Mouse (Mus musculus): ENCODE data around the gene Mars. TPM values are rescaled to one million over a fixed set of nuclear protein-coding genes. Genes with fewer than 3 reads are reported as not detected.

Gene Mars
- polyA plus RNA-seq, 1 experiment: 65.8 TPM

- no peak for TF ChIP-seq CTCF (IDR thresholded peaks at IDR 0.05; ENCODE audit: borderline replicate concordance, control insufficient read depth, extremely low read depth, insufficient read depth, low read length, poor library complexity)
- TF ChIP-seq POLR2A (IDR thresholded peaks at IDR 0.05; ENCODE audit: control insufficient read depth, extremely low read depth, insufficient read depth, low read length, poor library complexity): no peak
- H3K27me3 ChIP-seq (ENCODE audit: control insufficient read depth, insufficient read depth, low read length): no peaks in the 10 kb centered on the region; the same call in 1 of the 2 replicates
- H3K4me1 ChIP-seq (replicated peaks; ENCODE audit: control insufficient read depth, insufficient read depth, low read length): no peaks in the 10 kb centered on the region
- H3K27ac ChIP-seq (ENCODE audit: control insufficient read depth, insufficient read depth, low read length): no peak overlapping the region
- peaks cover 27% of the 10 kb centered on the region for H3K36me3 ChIP-seq (ENCODE audit: control insufficient read depth, insufficient read depth, low read length)
- 98% methylated on average over 11 of the region's 11 CpGs for WGBS
- no peak for DNase-seq
- H3K4me3 ChIP-seq (ENCODE audit: control insufficient read depth, insufficient read depth, low read length): no peak overlapping the region
Measured at GRCm38 (mm10) chr10:127274261-127275022, 37.1 kb downstream of the Mars start.

DNA sequence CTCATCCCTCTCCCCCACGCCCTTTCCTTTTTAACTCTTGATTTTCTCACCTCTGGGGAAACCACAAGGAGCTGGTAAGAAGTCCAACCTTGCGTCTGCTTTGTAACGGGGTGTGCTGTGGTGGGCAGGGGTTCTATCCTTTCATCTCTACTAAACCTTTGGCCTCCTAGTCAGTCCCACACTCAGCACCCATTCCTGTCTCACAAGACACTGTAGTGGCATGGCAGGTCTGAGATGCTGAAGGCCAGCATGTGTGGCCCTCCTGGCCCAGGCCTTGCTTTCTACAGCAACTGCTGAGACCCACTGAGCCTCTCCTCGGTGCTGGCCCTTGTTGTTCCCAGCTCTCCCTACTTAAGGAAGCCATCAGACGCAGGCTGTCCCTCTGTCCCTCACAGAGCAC lies 39.2 kb downstream of the Mars start:
- 88% methylated on average over 5 of the region's 5 CpGs for WGBS
- H3K4me1 ChIP-seq (replicated peaks; ENCODE audit: control insufficient read depth, insufficient read depth, low read length): peaks cover 1% of the 10 kb centered on the region
- TF ChIP-seq CTCF (IDR thresholded peaks at IDR 0.05; ENCODE audit: borderline replicate concordance, control insufficient read depth, extremely low read depth, insufficient read depth, low read length, poor library complexity) (no peak), POLR2A (IDR thresholded peaks at IDR 0.05; ENCODE audit: control insufficient read depth, extremely low read depth, insufficient read depth, low read length, poor library complexity) (no peak)
- H3K4me3 ChIP-seq (ENCODE audit: control insufficient read depth, insufficient read depth, low read length): no peak overlapping the region
- DNase-seq: no peak
- H3K36me3 ChIP-seq (ENCODE audit: control insufficient read depth, insufficient read depth, low read length): peaks cover 23% of the 10 kb centered on the region
- H3K27me3 ChIP-seq (ENCODE audit: control insufficient read depth, insufficient read depth, low read length): no peaks in the 10 kb centered on the region; the same call in 1 of the 2 replicates
- H3K27ac ChIP-seq (ENCODE audit: control insufficient read depth, insufficient read depth, low read length): no peak overlapping the region

GRCm38 (mm10) chr10:127269884-127270283 lies 41.7 kb downstream of the Mars start:
- no peaks in the 10 kb centered on the region for H3K27me3 ChIP-seq (ENCODE audit: control insufficient read depth, insufficient read depth, low read length)
- peaks cover 10% of the 10 kb centered on the region for H3K4me1 ChIP-seq (replicated peaks; ENCODE audit: control insufficient read depth, insufficient read depth, low read length)
- peaks cover 9% of the 10 kb centered on the region; the same call in 1 of the 2 replicates for H3K36me3 ChIP-seq (ENCODE audit: control insufficient read depth, insufficient read depth, low read length)
- H3K4me3 ChIP-seq (ENCODE audit: control insufficient read depth, insufficient read depth, low read length): no peak overlapping the region
- 96% methylated on average over 4 of the region's 4 CpGs for WGBS
- TF ChIP-seq POLR2A (IDR thresholded peaks at IDR 0.05; ENCODE audit: control insufficient read depth, extremely low read depth, insufficient read depth, low read length, poor library complexity): no peak
- no peak for TF ChIP-seq CTCF (IDR thresholded peaks at IDR 0.05; ENCODE audit: borderline replicate concordance, control insufficient read depth, extremely low read depth, insufficient read depth, low read length, poor library complexity)
- no peak for DNase-seq
- no peak overlapping the region for H3K27ac ChIP-seq (ENCODE audit: control insufficient read depth, insufficient read depth, low read length)

GRCm38 (mm10) chr10:127269036-127269435 lies 42.5 kb downstream of the Mars start:
- 96% methylated on average over 12 of the region's 12 CpGs for whole genome bisulfite sequencing
- no peak for DNase-seq
- TF ChIP-seq CTCF (IDR thresholded peaks at IDR 0.05; ENCODE audit: borderline replicate concordance, control insufficient read depth, extremely low read depth, insufficient read depth, low read length, poor library complexity): no peak
- TF ChIP-seq POLR2A (IDR thresholded peaks at IDR 0.05; ENCODE audit: control insufficient read depth, extremely low read depth, insufficient read depth, low read length, poor library complexity): no peak
- no peaks in the 10 kb centered on the region for H3K27me3 ChIP-seq (ENCODE audit: control insufficient read depth, insufficient read depth, low read length)
- H3K4me3 ChIP-seq (ENCODE audit: control insufficient read depth, insufficient read depth, low read length): no peak overlapping the region
- H3K36me3 ChIP-seq (ENCODE audit: control insufficient read depth, insufficient read depth, low read length): peaks cover 4% of the 10 kb centered on the region; the same call in 1 of the 2 replicates
- no peak overlapping the region for H3K27ac ChIP-seq (ENCODE audit: control insufficient read depth, insufficient read depth, low read length)
- peaks cover 10% of the 10 kb centered on the region for H3K4me1 ChIP-seq (replicated peaks; ENCODE audit: control insufficient read depth, insufficient read depth, low read length)

- H3K36me3 ChIP-seq (ENCODE audit: control insufficient read depth, insufficient read depth, low read length): peaks cover 4% of the 10 kb centered on the region; the same call in 1 of the 2 replicates
- no peak for DNase-seq
- WGBS: 92% methylated on average over 5 of the region's 5 CpGs
- H3K4me1 ChIP-seq (replicated peaks; ENCODE audit: control insufficient read depth, insufficient read depth, low read length): peaks cover 10% of the 10 kb centered on the region
- no peak overlapping the region for H3K27ac ChIP-seq (ENCODE audit: control insufficient read depth, insufficient read depth, low read length)
- H3K4me3 ChIP-seq (ENCODE audit: control insufficient read depth, insufficient read depth, low read length): no peak overlapping the region
- TF ChIP-seq CTCF (IDR thresholded peaks at IDR 0.05; ENCODE audit: borderline replicate concordance, control insufficient read depth, extremely low read depth, insufficient read depth, low read length, poor library complexity): no peak
- H3K27me3 ChIP-seq (ENCODE audit: control insufficient read depth, insufficient read depth, low read length): no peaks in the 10 kb centered on the region
Measured at GRCm38 (mm10) chr10:127268401-127268800, 43.2 kb downstream of the Mars start.

GRCm38 (mm10) chr10:127267318-127267717 lies 44.3 kb downstream of the Mars start:
- WGBS: 86% methylated on average over 5 of the region's 5 CpGs
- H3K27me3 ChIP-seq (ENCODE audit: control insufficient read depth, insufficient read depth, low read length): no peaks in the 10 kb centered on the region
- TF ChIP-seq POLR2A (IDR thresholded peaks at IDR 0.05; ENCODE audit: control insufficient read depth, extremely low read depth, insufficient read depth, low read length, poor library complexity) (no peak), CTCF (IDR thresholded peaks at IDR 0.05; ENCODE audit: borderline replicate concordance, control insufficient read depth, extremely low read depth, insufficient read depth, low read length, poor library complexity) (no peak)
- peaks cover 19% of the 10 kb centered on the region for H3K4me1 ChIP-seq (replicated peaks; ENCODE audit: control insufficient read depth, insufficient read depth, low read length)
- H3K36me3 ChIP-seq (ENCODE audit: control insufficient read depth, insufficient read depth, low read length): no peaks in the 10 kb centered on the region
- H3K4me3 ChIP-seq (ENCODE audit: control insufficient read depth, insufficient read depth, low read length): no peak overlapping the region
- no peak for DNase-seq
- H3K27ac ChIP-seq (ENCODE audit: control insufficient read depth, insufficient read depth, low read length): no peak overlapping the region

All from thymus, adult 2 months (tissue).